Mouse (Mus musculus) heart, adult 8-10 months (tissue): Measurements from ENCODE around the gene Zfyve19. TPM values are rescaled to one million over a fixed set of nuclear protein-coding genes. Genes with fewer than 3 reads are reported as not detected.

Experiments
- DNase-seq: peaks from one replicate; pipeline ENCODE4 v3.0.0; 2022; ENCODE audit warnings: low spot score
- total RNA-seq, 4 experiments: library from RNA; stranded (reverse); gene quantifications; 2 replicates each; pipeline ENCODE4 v1.2.4; 2022

Gene Zfyve19
- total RNA-seq, 4 experiments from 2014 or later = 7.8 to 14.3 (median 10.0) TPM

DNA sequence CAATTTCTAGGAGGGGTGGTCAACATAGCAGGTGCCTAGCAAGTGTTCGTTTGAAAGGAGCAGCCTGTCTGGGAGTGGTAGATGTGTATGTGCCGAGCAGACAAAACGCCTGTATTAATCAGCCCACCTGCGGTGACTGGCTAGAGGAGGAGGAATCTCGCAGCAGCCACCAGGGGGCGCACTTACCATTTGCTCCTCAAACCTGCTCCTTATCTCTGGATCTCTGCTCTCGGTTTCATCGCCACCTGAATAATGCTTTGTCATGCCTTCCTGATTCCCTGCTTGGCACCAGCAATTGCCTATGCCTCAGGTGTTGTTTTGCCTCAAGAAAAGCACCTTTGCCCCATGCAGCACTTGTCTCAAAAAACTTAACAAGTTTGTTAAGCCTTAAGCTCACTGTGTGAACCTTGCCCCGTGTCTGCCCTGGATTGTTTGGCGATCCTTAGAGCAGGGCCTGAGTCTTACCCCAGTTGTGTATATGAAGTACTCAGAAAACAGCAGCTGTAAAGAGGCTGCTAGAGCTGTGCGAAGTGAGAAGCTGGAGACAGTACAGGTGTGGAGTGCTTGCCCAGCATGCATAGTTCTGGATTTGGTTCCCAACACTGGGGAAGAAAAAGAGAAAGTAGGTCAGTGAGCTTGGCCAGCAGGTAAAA, 42.5 kb downstream of the Zfyve19 start:
- peak; percentile 64 for DNase-seq

GRCm38 (mm10) chr2:119254976-119255375, 46.6 kb downstream of the Zfyve19 start:
- no peak for DNase-seq

GRCm38 (mm10) chr2:119260518-119260917, 52.1 kb downstream of the Zfyve19 start:
- no peak for DNase-seq

DNA sequence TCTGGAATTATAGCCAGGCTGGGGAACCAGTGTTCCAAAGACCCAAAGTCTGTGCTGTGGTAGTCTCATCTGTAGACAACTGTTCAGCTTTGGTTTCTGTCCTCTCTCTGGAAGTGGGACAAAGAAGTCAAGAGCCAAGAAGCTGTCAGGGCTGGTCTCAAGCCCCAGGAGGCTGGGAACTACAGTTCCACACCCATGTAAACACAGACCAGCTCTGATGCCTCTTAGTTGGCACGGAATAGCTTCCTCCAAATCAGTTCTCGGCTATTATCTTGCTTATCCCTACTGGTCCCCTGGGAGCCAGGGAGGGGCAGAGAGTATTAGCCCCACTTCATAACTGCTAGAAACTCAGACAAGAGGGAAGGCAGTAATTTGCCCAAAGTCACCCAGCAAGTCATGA, 52.9 kb downstream of the Zfyve19 start:
- DNase-seq = no peak

DNA sequence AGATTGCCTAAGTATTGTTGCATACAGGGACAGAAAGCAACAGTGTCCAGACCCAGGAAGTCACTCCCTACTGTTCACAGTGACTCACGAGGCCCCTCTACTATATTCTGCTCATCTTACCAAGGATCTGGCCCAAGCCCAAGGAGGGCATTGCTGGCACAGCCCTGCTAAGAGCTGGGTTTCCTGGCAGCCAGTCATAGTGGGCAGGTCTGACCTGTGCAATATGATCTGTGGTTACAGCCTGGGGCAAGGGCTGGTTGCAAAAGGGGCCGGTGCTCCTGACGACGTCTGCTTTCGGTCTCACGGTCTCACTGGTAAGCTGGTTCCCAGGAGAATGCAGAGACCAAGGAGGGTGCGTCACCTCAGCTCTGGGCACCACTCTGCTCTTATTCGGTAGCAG, 54.6 kb downstream of the Zfyve19 start:
- DNase-seq = peak; percentile 22

DNA sequence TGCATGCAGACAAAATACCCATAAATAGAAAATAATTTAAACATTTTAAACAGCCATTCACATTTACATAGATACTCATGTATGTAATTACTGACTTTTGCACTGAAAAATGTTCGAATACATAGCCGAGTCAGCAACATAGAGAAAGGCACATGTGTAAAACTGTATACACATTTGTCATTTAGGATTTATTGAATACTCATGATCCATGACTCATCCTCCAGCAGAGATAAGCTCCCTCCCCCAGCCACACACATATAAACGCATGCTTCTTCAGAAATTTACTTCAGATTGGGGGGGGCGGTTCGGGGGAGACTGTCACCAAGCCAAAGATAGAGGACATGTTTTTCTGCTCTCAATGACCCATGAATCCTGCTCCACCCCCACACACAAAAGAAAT, 55.4 kb downstream of the Zfyve19 start:
- DNase-seq = no peak

Other genes with a start within 250 kb of the Zfyve19 start
- 10 to 100 TPM in 3 of 4 experiments, 1 to 10 TPM in 1; 9.5 to 13.6 (median 11.9) TPM for gene Ccdc32, start 179.2 kb upstream of the Zfyve19 start, total RNA-seq
- gene Rpusd2, start 173.8 kb upstream of the Zfyve19 start, total RNA-seq = 1 to 10 TPM; 4.2 to 4.7 (median 4.5) TPM
- gene Knl1, start 161.5 kb upstream of the Zfyve19 start, total RNA-seq = under 1 TPM; 0.12 to 0.92 (median 0.24) TPM
- under 1 TPM; 0.22 to 0.60 (median 0.28) TPM for gene Rad51, start 95.8 kb upstream of the Zfyve19 start, total RNA-seq
- gene Rmdn3, start 51.6 kb upstream of the Zfyve19 start, total RNA-seq = 10 to 100 TPM; 15.3 to 25.2 (median 17.5) TPM
- gene Gchfr, start 40.8 kb upstream of the Zfyve19 start, total RNA-seq = 10 to 100 TPM; 10.9 to 12.5 (median 11.4) TPM
- gene Gm14137, start 34.1 kb upstream of the Zfyve19 start, total RNA-seq = not detected
- gene Dnajc17, start 178 bp downstream of the Zfyve19 start, total RNA-seq = 10 to 100 TPM in 1 of 4 experiments, 1 to 10 TPM in 3; 7.6 to 11.2 (median 9.0) TPM
- gene Ppp1r14d, start 21.3 kb downstream of the Zfyve19 start, total RNA-seq = not detected
- gene Spint1, start 28.7 kb downstream of the Zfyve19 start, total RNA-seq = under 1 TPM in 1 of 4 experiments, not detected in 3; 0.14 TPM
- not detected for gene Rhov, start 62.7 kb downstream of the Zfyve19 start, total RNA-seq
- gene Vps18, start 80.1 kb downstream of the Zfyve19 start, total RNA-seq = 10 to 100 TPM; 12.5 to 14.0 (median 13.6) TPM
- gene Dll4, start 117.2 kb downstream of the Zfyve19 start, total RNA-seq = 10 to 100 TPM; 12.1 to 18.7 (median 18.6) TPM
- 10 to 100 TPM in 1 of 4 experiments, 1 to 10 TPM in 3; 2.8 to 15.4 (median 5.2) TPM for gene Chac1, start 142.6 kb downstream of the Zfyve19 start, total RNA-seq